Mouse (Mus musculus) lung, postnatal 10 days (tissue): ENCODE results near the gene Scn3b.

ENCODE experiments used
- DNase-seq: peaks from one replicate; pipeline ENCODE4 v3.0.0; 2021

Scn3b gene

GRCm38 (mm10) chr9:40318771-40319170 lies 49.8 kb downstream of the Scn3b start:
- no peak for DNase-seq

GRCm38 (mm10) chr9:40320405-40320804 lies 51.4 kb downstream of the Scn3b start:
- DNase-seq = no peak

DNA sequence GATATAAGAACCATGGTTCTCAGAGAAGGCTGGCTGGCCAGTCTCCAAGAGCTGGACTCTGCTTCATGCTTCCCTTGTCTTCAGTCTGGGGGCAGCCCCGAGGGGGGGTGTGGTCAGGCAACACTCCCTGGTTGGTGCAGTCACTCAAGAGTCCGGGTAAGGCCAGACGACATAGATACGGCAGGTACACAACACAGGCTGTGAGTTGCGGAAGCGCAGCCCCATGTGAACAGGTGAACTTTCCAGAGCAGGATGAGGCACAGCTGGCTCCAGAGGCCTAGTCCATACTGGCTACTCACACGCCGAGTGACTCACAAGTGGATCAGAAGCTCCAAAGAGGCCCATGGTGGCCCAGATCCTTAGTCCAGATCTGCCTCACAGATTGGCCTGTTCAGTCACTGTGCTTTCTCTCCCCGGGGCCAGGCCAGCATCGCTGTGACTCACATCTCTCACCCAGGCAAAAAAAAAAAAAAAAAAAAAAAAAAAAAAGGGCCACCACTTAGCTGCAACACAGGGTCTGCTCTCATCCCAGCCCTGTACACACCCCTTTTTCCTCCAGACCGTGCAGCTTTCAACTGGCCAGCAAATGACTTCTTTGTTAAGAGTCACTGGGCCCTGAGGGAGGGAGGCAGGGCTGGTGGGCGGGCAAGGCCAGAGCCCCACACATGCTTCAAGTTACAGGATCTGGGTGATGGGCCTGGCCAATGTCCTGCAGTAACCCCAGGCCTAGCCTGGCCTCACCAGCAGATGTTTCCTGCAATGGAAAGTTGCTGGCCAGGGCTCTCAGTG lies 52.1 kb downstream of the Scn3b start:
- peak; percentile 95 for DNase-seq

GRCm38 (mm10) chr9:40321668-40322003 lies 52.6 kb downstream of the Scn3b start:
- no peak for DNase-seq

DNA sequence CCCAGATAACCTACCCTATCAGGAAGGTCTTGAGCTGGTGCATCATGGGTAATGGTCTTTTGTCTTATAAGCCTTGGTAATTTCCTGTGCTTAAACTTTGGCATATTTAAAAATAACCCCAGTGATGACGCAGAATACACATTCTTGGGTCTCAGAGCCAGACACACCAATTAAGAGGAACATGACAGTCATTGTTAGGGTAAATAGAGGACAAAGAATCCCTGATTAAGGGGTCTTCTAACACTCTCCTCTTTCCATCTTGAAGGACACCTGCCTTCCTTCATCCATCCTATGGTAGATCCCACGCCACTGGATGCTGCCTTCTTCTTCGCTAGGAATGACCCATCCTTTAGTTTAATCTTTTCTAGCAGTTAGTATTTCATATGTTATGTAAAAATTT lies 53.4 kb downstream of the Scn3b start:
- no peak for DNase-seq

DNA sequence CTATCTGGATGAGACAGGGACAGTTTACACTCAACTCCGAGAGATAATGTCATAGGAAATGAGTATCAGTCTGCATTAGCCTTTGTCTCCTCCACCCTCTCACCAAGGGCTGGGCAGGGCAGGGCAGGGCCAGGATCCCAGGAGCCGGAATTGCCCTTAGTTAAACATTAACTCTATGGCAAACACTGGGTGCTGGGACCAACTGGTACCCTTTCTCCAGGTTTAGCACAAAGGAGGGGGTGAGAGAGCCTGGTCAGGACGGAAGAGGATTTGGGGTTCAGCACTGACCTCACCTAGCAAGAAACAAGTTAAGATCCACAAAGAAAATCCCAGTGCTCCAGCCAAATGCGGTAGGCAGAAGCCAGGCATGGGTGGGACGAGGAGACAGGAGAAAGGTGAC lies 54.2 kb downstream of the Scn3b start:
- no peak for DNase-seq

DNA sequence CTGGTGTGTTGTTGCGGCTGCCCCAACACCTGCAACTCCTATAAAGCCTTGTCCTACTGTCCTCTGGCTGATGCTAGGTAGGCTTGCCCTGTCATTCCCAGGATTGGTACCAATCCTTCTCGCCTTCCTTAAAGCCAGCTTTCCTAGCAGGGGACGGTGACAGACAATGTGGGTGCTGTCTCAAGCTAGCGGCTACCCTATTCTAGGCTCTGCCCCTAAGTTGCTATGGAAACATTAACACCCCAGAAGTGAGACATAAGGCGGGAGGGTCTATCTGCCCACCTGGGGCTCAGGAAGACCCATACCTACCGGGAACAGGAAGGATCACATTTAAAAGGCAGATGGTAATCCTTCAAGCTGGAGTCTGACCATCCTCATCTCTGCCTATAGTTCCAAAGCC lies 54.8 kb downstream of the Scn3b start:
- DNase-seq = no peak

DNA sequence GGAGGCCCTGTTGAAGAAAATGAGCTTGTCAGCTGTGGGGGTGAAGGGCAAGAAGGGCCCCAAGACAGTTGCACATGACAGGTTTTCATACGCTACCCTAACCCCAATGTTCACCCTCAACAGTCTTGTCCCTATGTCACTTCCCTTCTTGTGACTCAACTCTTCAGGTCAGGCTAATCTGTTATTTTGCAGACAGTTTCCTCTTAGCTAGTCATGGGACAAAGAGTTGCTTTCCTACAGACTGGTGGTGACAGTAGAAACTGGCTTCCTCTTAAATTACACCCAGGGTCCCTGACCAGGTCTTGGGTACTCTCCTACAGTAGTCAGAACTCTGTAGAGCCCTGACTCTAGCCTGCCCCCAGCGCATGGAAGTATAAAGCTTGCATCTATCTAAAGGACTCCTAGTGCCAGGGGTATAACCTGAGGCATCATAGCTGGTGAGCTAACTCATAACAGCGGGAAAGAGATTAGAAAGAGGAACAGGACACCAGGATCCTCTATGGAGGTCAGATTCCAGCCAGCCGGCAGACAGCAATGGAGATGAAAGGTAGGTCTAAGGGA lies 55.3 kb downstream of the Scn3b start:
- DNase-seq = no peak

DNA sequence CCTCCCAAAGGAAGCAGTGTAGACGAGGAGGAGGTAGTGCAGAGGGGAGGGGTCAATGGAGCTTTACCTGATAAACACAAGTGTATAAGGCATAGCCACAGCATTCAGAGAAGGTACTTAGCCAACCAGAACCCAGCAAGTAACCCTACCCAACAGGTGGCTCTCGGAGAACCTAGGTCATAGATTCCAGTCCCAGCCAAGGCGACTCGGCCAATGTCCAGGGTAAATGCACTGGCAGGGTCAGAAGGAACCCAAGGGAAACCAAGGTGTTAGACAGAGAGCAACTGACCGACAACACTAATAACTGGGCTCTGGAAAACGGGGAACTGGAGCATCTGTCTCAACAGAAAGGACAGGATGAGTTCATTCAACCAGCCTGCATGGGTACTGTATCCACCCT lies 55.8 kb downstream of the Scn3b start:
- DNase-seq = no peak

GRCm38 (mm10) chr9:40326260-40326915 lies 57.4 kb downstream of the Scn3b start:
- no peak for DNase-seq

GRCm38 (mm10) chr9:40330609-40331382 lies 61.8 kb downstream of the Scn3b start:
- DNase-seq = peak; percentile 93

DNA sequence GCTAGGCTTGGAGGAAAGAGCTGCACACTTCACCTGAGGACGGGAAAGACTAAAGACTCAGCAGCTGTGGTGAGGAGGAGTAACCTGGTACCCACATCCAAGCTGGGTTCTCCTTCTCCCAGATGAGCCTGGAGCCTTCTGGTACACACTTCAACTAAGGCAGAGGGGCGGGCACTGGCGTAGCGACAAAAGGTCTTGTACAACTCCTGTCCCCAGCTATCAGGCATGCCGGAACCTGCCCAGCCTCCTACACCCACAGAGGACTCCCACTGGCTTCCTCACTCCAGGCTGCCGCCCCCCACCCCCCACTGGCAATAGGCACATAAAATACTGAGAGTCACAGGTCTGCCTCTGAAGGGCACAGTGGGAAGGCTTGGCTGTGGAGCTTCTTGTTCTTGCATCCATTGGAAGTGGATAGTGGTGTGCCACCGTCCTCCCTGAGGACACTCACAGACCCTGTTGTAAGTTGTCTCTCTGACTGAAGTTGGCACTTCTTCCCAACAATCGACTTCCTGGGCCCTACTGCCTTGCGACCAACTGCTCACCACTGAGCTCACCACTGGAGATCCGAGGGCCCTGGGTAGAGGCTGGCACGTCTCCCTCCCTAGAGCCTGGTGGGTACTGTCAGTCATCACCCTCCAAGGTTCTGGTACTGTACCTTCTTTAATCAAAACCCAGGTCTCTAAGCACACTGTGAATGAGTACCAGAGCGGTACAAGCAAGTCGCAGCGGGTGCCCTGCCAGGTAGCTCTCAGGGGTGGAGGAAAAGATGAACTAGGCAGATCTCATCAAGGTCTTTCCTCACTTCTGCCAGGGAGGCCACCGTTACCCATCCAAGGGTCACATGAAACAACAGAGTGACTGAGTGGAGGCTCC lies 62.6 kb downstream of the Scn3b start:
- DNase-seq = no peak

- no peak for DNase-seq
These were observed 63.3 kb downstream of the Scn3b start for GRCm38 (mm10) chr9:40332326-40332725.

GRCm38 (mm10) chr9:40332731-40333648 lies 64.0 kb downstream of the Scn3b start:
- DNase-seq = no peak

DNA sequence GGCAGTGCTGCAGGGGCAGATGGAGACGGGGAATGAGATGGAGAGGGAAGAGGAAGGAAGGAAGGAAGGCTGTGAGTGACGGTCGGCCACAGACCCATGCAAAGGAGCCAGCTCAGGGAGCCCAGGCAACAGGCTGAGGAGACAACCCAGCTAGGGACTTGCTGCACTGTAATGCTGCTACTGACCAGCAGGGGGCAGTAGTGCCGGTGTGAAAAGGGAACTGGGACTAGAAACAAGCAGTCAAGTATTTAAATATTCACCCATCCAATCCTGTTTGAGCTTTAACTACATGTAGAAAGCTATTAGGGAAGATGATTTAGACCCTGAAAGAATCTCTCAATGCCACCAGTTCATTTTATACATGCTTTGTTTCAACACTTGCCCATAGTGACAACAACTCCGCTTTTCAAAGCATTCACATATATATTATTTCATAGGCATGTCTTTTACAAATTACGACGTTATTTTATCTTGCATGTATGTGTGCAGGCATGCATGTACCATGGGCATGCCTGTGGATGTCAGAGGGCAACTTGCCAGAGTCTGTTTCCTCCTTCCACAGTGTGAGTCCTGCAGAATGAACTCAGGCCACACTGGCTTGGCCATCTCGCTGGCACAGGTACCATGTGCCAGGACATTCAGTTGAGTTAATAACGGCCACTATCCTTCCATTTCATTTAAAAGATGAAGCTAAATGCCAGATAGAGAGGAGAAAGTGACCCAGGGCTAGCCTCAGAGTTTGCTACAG lies 64.8 kb downstream of the Scn3b start:
- peak; percentile 84 for DNase-seq

GRCm38 (mm10) chr9:40334617-40335016 lies 65.6 kb downstream of the Scn3b start:
- DNase-seq = no peak

- no peak for DNase-seq
These were observed 67.7 kb downstream of the Scn3b start for GRCm38 (mm10) chr9:40336701-40337100.

- no peak for DNase-seq
These were observed 68.3 kb downstream of the Scn3b start for GRCm38 (mm10) chr9:40337131-40337820.

GRCm38 (mm10) chr9:40339578-40339977 lies 70.6 kb downstream of the Scn3b start:
- no peak for DNase-seq
